Mouse (Mus musculus) right cerebral cortex, postnatal 10 days (tissue): ENCODE results near the gene Brd3os.

Experiments
- DNase-seq, 2 experiments: peaks; one replicate each; pipeline ENCODE4 v3.0.0; 2021; ENCODE audit warnings: low spot score in 2 of 2

Gene Brd3os

DNA sequence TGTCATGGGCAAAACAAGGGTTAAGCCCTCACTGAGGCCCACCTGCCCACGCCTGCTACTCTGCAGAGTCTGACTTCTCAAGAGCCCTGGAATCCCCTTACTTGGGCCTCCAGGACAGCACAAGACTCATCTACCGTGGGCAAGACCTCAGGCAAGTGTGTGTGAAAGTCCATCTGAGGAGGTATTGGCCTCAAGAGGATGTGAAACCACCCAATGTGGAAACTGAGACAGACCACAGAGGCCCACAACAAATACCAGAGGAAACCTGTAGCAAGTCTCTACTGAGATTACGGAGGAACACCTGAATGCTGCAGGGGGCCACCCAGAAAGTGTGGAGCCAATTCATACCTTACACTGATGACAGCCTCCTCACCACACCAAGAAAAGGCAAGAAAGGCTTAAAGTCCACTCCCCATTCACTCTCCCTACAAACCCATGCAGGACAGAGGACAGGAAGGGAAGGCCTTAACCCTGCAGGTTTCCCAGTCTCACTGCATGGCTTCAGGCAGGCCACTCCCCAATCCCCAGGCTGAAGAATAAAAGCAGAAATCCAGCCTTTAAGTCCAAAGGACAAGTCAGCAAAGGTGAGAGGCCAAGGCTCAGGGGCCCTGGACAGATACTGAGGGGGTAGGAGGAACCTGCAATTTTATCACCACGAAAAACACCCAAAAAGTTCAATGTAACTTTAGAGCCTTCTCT is 27.3 kb downstream of the Brd3os start:
- no peak for DNase-seq

DNA sequence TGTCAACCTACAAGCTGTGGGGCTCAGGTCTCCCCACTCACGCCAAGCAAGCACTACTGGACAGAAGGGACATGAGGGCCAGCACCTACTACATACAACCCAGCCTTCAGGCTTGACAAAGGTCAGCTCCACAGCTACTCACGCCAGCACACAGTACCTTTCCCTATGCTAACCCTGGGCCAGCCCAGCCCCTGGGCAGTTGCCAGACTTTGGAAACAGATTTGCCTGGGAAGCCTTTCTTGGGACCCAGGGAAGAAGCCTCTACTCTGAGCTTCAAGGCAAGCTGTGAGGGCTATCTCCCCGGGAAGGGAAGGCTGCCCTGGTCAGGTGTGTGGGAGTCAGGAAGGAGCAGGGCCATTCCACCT is 27.8 kb downstream of the Brd3os start:
- peak in 1 of 2 experiments; percentile 21 for DNase-seq

DNA sequence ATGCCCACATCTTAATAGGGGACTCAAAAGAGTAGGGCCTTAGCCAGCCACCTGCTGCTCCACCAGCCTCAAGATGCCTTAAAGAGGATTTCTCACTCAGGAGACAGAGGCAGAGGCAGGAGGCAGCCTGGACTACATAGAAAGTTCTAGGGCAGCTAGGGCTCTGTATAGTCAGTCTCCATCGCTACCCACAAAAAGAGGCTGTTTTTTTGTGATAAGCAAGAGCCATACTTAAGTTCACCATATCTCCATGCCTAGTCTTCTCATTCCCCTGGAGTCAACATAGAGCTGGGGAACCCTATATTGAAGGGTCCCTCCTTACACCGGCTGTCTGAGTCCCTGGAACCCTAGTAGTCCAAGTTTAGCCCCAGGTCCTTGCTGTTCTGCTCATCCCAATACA is 28.4 kb downstream of the Brd3os start:
- DNase-seq: no peak

DNA sequence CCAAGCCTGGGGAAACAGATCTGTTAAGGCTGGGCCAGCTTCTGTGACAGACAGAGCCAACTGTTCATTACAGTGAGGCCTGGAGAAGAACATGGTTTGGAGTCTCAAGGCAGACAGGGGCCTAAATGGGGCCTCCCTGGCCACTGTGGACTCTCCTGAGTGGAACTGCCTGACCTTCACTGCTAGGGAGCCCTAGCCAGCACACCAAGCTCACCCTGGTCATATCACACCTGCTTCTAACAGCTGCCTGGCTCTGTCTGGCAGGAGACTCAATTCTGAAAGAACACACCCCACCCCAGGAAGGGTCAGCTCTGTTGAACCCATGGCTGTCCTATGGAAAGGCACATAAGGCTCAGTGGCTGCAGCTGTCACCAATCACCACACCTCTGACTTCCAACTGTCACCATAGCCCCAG is 29.1 kb downstream of the Brd3os start:
- peak in 1 of 2 experiments; percentile 22 for DNase-seq

DNA sequence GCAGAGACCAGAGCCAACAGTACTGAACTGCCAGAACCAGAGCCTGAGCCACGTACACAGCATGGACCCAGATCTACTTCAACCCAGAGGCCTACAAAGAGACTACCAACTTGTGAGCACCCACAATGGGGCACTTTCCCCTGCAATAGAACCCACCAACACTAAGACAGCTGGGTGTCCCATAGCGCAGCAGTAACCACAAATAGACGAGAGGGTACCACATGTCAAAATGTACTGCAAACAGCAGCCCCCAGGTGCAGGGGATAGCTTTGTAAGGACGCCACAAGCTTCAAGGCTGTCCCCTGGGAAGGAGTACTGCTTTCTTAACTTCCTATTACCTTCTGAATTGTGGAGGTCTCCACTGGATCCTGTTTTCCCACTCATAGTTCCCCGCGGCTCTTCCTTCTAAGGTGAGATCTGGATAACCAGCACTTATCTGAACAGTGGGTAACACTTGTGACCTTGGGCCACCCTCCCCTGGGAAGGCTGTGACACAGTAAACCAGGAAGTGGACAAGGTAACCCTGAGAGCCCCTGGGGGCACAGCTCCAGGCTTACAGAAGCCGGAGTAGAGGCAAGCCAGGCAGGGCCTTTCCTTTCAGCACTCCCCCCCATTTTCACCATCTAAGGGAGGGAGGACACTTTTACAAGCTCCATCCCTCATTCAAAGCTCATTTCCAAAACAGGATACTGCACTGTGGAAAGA is 31.1 kb downstream of the Brd3os start:
- no peak for DNase-seq

DNA sequence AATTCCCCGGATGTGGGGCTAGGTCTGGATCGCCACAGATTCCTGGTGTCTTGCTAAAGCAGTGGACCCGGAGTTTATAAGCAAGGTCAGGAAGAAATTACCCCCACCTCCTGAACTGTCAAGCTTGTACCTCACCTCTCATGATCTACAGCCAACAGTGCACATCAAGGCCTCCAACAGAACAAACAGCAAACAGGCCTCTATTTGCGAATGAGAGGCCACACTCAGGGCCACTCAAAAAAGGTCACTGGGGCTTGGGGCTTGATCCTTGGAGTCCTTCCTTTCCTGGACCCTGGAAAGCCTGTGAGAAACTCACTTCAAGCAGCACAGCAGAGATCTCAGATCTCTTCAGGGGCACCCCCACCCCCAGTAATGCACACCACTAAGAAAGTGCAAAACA is 31.8 kb downstream of the Brd3os start:
- no peak for DNase-seq

DNA sequence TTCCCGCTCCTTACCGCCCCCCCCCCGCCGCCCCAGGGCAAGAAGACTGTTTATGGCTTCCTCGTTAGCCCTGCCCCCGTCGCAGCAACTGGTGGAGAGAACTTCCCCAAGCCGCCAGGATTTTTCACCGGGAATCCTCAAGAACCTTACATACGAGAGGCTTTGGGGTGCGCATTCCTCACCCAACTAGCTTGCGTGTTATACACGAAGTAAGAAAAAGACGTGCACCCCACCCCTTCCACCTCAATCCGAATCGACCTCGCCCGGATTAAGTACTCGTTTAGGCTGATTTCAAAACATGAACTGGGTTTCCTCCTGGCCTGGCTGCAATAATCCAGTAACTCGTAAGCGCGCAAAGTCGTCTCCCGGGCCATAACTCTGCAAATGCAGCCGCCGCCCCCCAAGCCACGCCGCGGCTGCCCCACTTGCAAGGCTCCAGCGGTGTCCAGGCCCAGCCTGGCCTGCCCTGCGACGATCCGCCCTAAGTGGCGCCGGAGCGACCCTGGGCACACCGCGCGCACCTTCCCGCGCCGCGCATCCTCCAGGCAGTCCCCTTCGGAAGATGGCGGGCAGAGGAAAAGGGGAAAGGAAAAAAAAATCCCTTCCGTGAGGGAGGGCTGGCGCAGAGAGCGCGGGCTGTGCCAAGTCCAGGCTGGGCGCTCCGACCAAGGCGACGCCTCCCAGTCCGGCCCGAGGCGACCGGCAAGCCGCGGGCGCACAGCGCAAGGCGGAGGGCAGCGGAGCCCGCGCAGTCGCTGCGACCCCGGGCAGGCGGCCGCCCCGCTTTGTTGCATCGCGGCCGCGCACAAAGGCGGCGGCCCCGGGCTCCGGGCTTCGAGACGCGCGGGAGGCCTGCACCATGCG is 32.7 kb downstream of the Brd3os start:
- peak; percentile 53 to 64 for DNase-seq

DNA sequence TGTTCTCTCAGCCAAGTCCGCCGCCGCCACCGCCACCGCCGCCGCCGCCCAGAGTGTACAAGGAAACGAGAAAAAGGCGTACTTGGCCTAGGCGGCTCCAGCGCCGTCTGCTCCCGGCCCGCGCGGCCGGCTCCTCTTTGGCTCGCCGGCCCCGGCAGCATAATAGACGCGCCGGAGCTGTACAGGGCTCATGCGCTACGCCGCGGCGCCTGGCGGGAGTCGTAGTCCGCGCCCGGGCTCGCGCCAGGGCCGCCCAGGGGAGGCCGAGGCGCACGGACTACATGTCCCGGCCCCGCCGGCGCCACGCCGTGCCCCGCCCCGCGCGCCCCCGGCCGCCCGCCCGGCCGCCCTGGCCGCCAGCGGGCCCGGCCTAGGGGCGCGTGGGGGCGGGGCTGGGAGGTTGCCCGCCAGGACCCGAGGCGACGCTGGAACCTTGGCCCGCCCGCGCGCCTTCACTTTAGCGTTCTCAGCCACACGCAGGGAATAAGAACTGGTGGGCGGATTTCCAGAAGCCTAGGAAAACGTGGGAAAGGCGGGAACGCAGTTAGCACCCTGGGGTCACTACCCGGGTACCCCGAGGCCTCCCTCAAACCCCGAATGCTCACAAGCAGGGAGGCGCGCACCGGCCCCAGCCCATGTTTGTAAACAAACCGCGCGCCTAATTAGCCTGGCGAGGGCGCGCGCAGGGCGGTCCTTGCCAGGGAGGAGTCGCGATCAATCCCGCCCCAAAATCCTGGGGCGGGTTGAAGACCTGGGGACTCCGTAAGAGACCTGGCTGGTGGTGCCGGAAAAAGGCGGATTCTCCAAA is 33.6 kb downstream of the Brd3os start:
- DNase-seq: peak; percentile 95 to 96

DNA sequence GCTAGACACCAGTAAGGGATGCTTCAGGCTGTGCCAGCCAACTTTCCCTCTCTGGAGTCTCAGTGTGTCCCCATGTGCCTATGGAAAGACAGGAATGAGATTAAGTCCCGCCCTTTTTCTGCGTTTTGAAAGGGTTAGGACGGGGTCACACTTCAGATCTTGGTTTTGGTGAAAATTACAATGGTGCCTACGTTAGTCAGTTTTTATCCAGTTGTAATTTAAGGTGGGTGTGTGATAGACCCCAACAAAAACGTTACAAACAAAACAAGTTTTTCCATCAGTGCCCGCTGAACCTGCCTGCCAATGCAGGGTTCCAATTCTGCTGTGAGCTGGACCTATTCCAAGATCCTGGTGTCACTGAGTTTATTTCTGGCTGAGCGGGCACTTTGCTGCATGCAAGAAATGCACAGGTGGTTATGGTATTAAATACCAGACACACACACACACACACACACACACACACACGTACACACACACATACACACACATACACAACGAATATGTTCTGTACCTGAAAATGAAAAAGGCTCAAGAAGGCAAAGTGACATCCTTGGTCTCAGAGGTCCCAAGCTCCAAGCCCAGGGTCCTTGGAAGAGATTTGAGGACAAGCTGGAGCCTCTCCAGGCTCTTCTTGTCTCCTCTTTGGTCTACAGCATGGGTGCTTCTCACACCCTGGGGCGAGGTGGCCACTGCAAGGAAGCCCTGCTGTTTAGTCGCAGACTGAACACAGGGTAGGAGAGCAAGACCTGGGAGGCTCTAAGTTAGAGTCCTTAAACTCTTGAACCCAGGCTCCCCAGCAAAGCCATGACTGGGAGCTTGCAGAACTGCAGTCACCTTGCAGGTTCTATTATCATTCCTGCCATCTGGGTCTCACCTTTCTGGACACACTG is 34.4 kb downstream of the Brd3os start:
- no peak for DNase-seq

DNA sequence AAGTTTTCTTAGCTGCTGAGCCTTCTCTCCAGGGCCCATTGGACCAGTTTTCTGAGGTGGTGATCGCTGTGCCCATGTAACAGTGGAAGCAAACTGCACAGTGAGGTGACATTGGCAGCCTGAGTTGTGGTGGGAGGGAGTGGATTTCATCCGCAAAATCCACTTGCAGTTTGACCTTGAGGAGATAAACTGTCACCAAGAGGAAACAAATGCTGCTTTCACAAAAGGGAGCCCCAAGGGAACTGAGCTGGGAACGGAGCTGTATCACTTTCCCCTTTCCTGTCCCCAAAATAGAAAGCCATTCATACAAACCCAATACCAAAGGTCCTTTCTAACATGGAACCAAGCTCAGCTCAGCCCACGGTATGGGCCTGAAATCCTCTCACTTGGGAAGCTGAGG is 37.7 kb downstream of the Brd3os start:
- DNase-seq: no peak

DNA sequence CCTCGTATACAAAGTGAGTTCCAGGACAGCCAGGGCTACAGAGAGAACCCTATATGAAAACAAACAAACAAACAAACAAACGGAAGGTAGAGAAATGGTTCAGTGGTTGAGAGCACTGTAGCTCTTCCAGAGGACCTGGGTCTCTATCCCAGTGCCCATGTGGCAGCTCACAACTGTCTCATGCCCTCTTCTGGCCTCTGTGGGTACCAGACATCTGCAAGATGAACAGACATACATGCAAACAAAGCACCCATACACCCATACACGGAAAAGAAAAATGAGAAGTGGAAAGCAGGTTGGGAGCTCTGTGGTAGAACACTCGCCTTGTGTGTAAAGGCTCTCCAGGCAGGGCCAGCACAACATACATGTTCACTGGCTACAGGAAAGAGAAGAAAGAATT is 38.2 kb downstream of the Brd3os start:
- DNase-seq: no peak

DNA sequence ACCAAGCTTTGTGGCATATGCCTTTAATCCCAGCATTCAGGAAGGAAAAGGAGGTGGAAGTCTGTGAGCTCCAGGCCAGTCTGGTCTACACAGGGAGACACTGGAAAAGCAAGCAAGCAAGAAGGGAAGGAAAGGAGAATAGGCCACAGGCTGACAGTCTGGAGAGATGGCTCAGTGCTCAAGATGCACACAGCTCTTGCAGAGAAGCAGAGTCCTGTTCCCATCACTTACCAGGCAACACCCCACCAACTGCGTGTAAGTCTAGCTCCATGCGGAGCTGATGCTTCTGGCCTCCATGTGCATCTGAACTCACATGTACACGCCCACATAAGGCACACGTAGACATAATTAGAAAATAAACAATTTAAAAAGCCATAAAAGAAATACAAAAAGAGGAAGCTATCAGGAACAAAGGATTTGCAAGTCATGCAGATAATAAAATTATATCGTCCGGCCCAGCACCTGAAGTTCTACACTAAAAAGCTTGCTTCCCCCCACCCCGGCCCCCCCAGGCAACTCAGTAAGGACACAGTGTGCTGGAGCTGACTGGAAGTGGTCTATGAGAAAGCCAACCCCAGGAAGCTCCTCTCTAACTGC is 40.2 kb downstream of the Brd3os start:
- DNase-seq: no peak

DNA sequence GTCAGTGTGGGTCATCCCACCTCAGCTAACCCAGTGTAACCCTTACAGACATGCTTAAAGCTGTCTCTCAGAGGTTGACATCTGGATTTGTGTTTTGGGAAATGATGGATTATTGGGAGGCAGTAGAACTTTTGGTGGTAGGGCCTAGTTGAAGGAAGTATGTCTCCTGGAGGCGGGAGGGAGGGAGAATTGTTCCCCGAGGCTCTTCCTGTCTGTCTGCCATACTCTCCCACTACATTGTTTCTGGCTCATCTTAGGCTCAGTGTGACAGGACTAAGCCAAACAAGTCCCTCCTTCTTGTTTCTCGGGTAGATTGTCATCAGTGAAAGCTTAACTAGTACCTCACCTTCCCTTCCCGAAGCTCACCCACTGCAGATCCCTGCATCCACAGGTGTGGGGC is 44.6 kb downstream of the Brd3os start:
- no peak for DNase-seq

DNA sequence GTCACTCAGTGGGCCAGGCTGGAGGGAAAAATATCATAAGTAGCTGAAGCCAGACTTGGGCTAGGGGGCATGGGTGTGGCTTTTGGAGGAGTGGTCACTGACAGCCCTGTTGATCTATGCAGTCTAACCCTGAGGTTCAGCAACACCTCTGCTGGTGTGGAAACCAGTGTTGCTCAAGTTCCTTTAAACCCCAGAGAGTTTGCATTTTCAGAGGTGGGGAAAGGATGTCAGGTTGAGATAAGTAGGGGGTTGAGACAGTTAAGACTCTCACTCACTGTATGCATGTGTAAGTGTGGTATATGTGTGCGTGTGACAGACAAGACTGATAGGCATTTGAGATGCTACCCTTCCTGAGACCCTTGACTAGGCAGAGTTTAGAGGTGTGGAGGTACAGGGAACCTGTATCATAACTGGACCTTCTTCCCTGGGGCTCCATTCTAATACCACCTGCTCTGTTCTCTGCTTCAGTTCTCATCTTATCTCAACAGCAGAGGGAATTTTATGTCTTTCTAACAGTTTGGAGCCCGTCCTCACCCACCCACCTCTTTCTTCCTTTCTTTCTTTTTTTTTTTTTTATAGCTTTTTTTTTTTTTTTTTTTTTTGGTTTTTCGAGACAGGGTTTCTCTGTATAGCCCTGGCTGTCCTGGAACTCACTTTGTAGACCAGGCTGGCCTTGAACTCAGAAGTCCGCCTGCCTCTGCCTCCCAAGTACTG is 45.4 kb downstream of the Brd3os start:
- no peak for DNase-seq

DNA sequence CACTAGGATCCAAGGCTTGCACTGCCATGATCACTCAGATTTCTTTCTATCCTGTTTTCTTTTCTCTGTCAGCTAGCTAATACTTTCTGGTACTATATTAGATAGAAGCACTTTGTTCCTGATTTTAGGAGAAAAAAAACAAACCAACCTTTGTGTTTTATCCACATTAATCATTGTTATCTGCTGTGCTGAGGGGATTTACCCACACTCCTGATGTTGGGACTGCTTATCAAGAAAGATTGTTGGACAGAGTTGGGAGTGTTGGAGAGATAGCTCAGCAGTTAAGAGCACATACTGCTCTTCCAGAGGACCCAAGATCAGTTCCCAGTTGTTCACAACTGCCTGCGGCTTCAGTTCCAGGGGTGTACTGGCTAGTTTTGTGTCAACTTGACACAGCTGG is 46.2 kb downstream of the Brd3os start:
- DNase-seq: no peak

DNA sequence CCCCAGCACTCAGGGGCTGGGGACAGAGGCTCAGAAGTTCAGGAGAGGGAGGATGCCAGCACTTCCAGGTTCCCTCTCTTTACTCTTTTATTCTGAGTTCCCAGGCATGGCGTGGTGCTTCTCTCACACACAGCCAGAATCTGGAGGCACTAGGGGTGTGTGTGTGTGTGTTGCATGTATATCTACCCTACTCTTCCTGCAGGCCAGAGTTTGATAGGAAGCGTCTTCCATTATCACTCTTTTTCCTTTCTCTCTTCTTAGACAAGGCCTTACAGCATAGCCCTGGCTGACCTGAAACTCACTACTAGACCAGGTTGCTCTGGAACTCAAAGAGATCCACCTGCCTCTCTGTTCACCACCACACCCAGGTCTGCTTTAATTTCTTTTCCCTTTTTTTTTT is 48.8 kb downstream of the Brd3os start:
- no peak for DNase-seq
